Mouse (Mus musculus): Measurements from ENCODE around the gene Gm21969. TPM values are rescaled to one million over a fixed set of nuclear protein-coding genes. Genes with fewer than 3 reads are reported as not detected.

The Gm21969 gene
- polyA plus RNA-seq, 1 experiment, result not detected

DNA sequence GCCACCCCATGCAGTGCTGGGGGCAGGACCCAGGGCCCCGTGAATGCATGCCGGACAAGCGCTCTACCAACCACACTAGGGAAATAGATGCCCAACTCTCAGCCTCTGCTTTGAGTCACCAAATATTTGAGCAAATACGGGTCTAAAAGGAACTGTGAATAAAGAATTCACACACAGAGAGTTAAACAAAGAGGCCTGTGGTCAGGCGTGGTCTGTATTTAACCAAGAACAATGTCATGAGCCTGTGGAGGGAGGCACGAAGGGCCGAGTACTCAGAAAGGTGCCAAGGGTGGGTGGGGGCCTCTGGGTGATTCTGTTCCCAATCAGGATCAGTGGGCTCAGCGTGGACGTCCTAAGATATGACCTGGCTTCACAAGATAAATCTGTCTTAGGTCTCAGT is 85.1 kb downstream of the Gm21969 start:
- WGBS, result 60% methylated on average over 9 of the region's 9 CpGs
- Histone ChIP-seq H3K27ac (ENCODE audit: control insufficient read depth, insufficient read depth, low read depth, low read length, poor library complexity) (no peak overlapping the region), H3K4me3 (replicated peaks; ENCODE audit: control insufficient read depth, low read depth, low read length) (no peak overlapping the region), H3K4me1 (ENCODE audit: control insufficient read depth, insufficient read depth, low read length) (no peaks in the 10 kb centered on the region)
- TF ChIP-seq CTCF (IDR thresholded peaks at IDR 0.05; ENCODE audit: control insufficient read depth, insufficient read depth, low read length), result no peak
- TF ChIP-seq POLR2A (IDR thresholded peaks at IDR 0.05; ENCODE audit: borderline replicate concordance, control insufficient read depth, low read depth, low read length), result no peak

DNA sequence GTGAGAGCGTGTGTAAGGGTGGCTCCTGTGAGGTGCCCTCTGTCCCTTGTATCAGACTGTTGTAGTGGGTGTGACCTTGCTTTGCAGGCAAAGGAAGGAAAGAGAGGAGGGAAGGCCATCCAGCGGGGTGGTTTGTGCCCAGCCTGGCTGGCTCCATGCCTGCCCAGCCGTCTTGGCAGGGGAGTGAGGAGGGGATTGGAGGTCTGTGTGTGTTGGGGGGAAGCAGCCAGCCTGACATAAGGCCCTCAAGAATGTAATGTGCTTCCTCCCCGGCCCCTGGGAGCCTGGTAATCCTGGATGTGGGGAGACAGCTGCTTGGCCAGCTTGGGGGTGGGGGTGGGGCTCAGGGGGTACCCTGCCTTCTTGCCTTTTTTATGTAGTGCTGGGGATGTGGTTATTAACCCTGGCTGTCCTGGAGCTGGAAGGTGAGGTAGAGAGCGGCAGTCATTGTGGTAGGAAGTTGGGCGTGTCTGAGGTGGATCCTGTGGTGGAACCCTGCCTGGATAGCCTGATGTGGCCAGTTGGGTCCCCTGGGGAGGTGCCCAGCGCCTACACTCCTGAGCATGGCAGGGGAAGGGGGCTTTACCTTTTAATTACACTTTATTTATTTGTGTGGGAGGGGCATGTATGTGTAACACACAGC is 86.8 kb downstream of the Gm21969 start:
- H3K4me1 ChIP-seq (ENCODE audit: control insufficient read depth, insufficient read depth, low read length), result no peaks in the 10 kb centered on the region
- TF ChIP-seq CTCF (IDR thresholded peaks at IDR 0.05; ENCODE audit: control insufficient read depth, insufficient read depth, low read length), result no peak
- TF ChIP-seq POLR2A (IDR thresholded peaks at IDR 0.05; ENCODE audit: borderline replicate concordance, control insufficient read depth, low read depth, low read length), result no peak
- H3K4me3 ChIP-seq (replicated peaks; ENCODE audit: control insufficient read depth, low read depth, low read length), result no peak overlapping the region
- 4% methylated on average over 7 of the region's 7 CpGs for WGBS
- H3K27ac ChIP-seq (ENCODE audit: control insufficient read depth, insufficient read depth, low read depth, low read length, poor library complexity), result no peak overlapping the region

DNA sequence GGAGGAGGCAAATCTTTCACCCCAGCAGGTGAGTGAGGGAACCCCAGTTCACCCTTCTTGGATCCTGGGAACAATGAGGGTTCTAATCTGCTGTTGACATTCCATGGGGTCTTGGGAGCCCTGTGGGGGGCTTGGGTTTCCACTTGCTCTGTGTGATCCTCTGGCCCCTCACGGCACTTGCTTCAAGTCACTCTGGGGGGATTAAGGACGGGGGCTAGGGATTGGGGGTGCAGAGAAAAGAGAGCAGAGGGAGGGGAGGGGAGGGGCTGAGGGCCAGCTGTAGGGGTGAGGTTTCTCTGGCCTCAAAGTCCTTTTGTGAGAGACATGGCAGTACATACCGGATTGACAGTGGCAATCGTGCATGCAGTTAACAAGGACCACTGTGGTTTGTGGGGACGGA is 90.3 kb downstream of the Gm21969 start:
- TF ChIP-seq POLR2A (IDR thresholded peaks at IDR 0.05; ENCODE audit: borderline replicate concordance, control insufficient read depth, low read depth, low read length) (no peak), CTCF (IDR thresholded peaks at IDR 0.05; ENCODE audit: control insufficient read depth, insufficient read depth, low read length) (no peak)
- H3K27ac ChIP-seq (ENCODE audit: control insufficient read depth, insufficient read depth, low read depth, low read length, poor library complexity), result no peak overlapping the region
- WGBS, result 54% methylated on average over 5 of the region's 5 CpGs
- no peak overlapping the region for H3K4me3 ChIP-seq (replicated peaks; ENCODE audit: control insufficient read depth, low read depth, low read length)
- H3K4me1 ChIP-seq (ENCODE audit: control insufficient read depth, insufficient read depth, low read length), result no peaks in the 10 kb centered on the region

DNA sequence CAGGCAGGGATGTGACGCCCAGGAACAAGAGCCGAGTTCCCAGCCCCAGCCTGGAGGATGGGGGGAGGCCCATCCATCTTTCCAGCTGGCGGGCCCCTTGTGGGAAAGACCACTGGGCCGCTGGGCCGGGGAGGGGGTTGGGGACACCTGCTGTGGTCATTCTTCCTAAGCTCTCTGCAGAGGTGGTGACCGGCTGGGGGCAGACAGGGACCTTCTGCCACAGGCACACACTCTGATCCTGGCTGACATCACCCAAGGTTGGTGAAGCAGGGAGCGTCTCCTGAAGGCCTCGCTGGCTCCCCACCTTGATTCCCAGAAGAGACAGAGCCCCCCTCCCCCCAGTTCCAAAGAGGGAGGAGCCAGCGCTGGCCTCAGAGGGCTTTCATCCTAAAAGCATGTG is 94.8 kb downstream of the Gm21969 start:
- H3K4me1 ChIP-seq (ENCODE audit: control insufficient read depth, insufficient read depth, low read length), result no peaks in the 10 kb centered on the region; the same call in 1 of the 2 replicates
- no peak overlapping the region for H3K27ac ChIP-seq (ENCODE audit: control insufficient read depth, insufficient read depth, low read depth, low read length, poor library complexity)
- TF ChIP-seq POLR2A (IDR thresholded peaks at IDR 0.05; ENCODE audit: borderline replicate concordance, control insufficient read depth, low read depth, low read length) (no peak), CTCF (IDR thresholded peaks at IDR 0.05; ENCODE audit: control insufficient read depth, insufficient read depth, low read length) (no peak)
- H3K4me3 ChIP-seq (replicated peaks; ENCODE audit: control insufficient read depth, low read depth, low read length), result no peak overlapping the region
- WGBS, result 18% methylated on average over 9 of the region's 9 CpGs

DNA sequence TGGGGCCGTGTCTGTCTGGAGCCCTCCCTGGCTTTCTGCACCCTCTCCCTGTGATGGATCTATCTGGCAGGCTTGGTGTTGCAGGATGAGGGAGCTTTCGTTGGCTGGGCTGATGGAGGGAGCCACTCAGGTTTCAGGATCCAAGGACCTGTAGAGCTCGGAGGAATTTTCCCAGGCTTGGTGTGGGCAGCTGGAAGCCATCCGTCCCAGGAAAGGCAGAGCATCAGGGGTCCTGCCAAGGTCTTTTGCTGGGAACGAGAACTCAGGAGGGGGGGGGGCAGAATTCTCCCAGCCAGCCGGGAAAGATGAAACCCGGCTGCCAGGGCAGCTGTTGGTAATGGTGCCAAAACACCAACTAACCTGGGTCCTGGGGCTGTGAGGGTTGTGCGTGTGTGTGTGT is 95.6 kb downstream of the Gm21969 start:
- WGBS, result 71% methylated on average over 8 of the region's 8 CpGs
- Histone ChIP-seq H3K4me3 (replicated peaks; ENCODE audit: control insufficient read depth, low read depth, low read length) (no peak overlapping the region), H3K27ac (ENCODE audit: control insufficient read depth, insufficient read depth, low read depth, low read length, poor library complexity) (no peak overlapping the region), H3K4me1 (ENCODE audit: control insufficient read depth, insufficient read depth, low read length) (no peaks in the 10 kb centered on the region; the same call in 1 of the 2 replicates)
- no peak for TF ChIP-seq CTCF (IDR thresholded peaks at IDR 0.05; ENCODE audit: control insufficient read depth, insufficient read depth, low read length)
- TF ChIP-seq POLR2A (IDR thresholded peaks at IDR 0.05; ENCODE audit: borderline replicate concordance, control insufficient read depth, low read depth, low read length), result no peak

DNA sequence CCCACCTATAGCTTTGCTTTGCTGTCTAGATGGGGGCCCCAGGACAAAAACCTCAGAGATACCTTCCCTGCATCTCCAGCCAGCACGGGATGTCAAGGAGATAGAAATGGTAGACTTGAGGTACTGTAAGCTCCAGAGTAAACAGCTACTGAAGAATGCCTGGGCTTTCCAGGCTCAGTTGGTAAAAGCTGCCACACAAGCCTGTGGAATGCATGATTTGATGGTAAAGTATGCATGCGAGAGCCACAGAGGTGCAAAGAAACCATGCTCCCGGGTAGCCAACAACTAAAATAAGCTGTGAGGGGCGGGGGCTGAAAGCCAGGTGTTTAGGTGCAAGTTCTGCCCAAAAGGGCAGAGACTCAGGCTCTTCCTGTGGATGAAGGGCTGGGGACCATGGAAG is 99.9 kb downstream of the Gm21969 start:
- H3K27ac ChIP-seq (ENCODE audit: control insufficient read depth, insufficient read depth, low read depth, low read length, poor library complexity), result no peak overlapping the region
- no peak overlapping the region for H3K4me3 ChIP-seq (replicated peaks; ENCODE audit: control insufficient read depth, low read depth, low read length)
- H3K4me1 ChIP-seq (ENCODE audit: control insufficient read depth, insufficient read depth, low read length), result no peaks in the 10 kb centered on the region; the same call in 1 of the 2 replicates
- WGBS, result 57% methylated on average over 4 of the region's 4 CpGs
- TF ChIP-seq CTCF (IDR thresholded peaks at IDR 0.05; ENCODE audit: control insufficient read depth, insufficient read depth, low read length), result no peak
- TF ChIP-seq POLR2A (IDR thresholded peaks at IDR 0.05; ENCODE audit: borderline replicate concordance, control insufficient read depth, low read depth, low read length), result no peak

DNA sequence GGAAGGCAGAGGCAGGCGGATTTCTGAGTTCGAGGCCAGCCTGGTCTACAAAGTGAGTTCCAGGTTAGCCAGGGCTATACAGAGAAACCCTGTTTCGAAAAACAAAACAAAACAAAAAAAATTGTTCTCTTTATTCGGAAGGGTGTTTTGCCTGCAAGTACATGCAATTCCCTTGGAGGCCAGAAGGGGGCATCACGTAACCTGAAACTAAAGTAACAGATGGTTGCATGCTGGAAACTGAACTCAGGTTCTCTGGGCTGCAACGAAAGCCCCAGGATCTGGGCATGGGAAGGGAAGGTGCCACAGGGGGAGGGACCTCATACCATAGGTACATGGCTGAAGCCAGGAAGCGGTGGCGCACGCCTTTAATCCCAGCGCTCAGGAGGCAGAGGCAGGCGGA is 100.5 kb downstream of the Gm21969 start:
- Histone ChIP-seq H3K27ac (ENCODE audit: control insufficient read depth, insufficient read depth, low read depth, low read length, poor library complexity) (no peak overlapping the region), H3K4me1 (ENCODE audit: control insufficient read depth, insufficient read depth, low read length) (no peaks in the 10 kb centered on the region; the same call in 1 of the 2 replicates), H3K4me3 (replicated peaks; ENCODE audit: control insufficient read depth, low read depth, low read length) (no peak overlapping the region)
- TF ChIP-seq POLR2A (IDR thresholded peaks at IDR 0.05; ENCODE audit: borderline replicate concordance, control insufficient read depth, low read depth, low read length), result no peak
- peak; percentile 9; the same call in 1 of the 2 replicates for TF ChIP-seq CTCF (IDR thresholded peaks at IDR 0.05; ENCODE audit: control insufficient read depth, insufficient read depth, low read length)
- WGBS, result 69% methylated on average over 11 of the region's 11 CpGs

DNA sequence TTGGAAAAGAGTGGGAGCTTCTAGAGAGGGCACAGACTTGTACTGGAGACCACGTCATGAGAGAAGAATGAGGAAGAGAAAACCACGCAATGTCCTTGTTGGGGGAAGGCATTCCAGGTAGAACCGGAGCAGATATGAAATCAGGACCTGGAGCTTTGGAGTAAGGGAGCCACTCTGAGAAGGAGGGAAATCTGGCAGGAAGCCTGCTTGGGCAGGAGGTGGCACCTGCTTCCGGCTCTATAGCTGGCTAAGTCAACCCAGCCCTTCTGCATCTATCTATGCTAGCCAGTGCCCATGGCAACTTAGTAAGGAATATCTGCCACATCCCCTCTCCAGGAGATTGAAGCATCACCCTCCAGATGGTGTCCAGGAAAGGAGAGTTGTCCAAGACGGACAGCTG is 103.0 kb downstream of the Gm21969 start:
- Histone ChIP-seq H3K27ac (ENCODE audit: control insufficient read depth, insufficient read depth, low read depth, low read length, poor library complexity) (no peak overlapping the region), H3K4me3 (replicated peaks; ENCODE audit: control insufficient read depth, low read depth, low read length) (no peak overlapping the region), H3K4me1 (ENCODE audit: control insufficient read depth, insufficient read depth, low read length) (no peaks in the 10 kb centered on the region; the same call in 1 of the 2 replicates)
- WGBS, result 66% methylated on average over 5 of the region's 5 CpGs
- TF ChIP-seq POLR2A (IDR thresholded peaks at IDR 0.05; ENCODE audit: borderline replicate concordance, control insufficient read depth, low read depth, low read length), result no peak
- TF ChIP-seq CTCF (IDR thresholded peaks at IDR 0.05; ENCODE audit: control insufficient read depth, insufficient read depth, low read length), result no peak

Data from bone marrow, adult 2 months (tissue).